Mouse (Mus musculus) cerebellum, postnatal 25 days (tissue): ENCODE results near the gene Ly6g6d.
"Not testable (repeated sequence)": the region's sequence is repeated elsewhere in the genome, so short reads cannot be mapped to it uniquely, and the experiment has no call there.

Source experiments
- DNase-seq, 2 experiments: peaks; one replicate each; pipeline ENCODE4 v3.0.0; 2021; ENCODE audit warnings: mixed read lengths in 2 of 2

The Ly6g6d gene

DNA sequence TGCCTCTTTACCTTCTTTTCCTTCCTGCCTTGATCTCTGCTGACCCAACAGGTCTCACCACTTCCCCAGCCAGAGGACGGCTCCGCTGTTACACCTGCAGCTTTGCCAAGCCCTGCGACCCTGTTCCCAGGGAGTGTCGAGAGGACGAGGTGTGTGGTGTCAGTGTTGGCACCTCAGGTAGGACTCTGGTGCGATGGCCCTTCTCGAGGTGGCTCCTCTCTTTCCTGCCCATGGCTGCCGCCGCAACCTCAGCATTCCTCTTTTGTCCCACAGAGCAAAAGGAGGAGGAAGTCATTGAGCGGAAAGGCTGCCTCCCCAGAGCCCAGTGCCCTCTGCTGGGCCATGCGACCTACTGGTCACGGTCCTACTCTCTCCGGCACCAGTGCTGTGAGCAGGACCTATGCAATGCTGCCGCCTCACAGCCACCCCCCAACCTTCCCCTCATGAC, at the start of gene Ly6g6d:
Gene Ly6g6d, minus strand, starts transcription at position 280 of the 448 bp plus-strand sequence.
- peak; percentile 66 to 71 for DNase-seq

DNA sequence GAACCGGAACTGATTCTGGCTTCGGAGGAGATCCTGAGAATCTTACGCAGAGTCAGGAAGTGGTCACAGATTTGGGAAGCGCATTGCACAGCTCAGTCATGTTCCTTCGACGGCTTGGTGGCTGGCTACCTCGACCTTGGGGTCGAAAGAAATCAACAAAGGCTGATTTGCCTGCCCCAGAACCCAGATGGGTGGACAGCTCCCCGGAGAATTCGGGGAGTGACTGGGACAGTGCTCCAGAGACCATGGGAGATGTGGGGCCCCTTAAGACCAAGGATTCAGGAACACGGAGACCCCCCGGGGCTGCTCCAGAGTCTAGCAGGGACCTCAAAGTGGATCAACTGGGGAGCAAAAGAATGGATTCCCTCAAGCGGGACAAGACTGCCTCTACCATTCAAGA, 49.2 kb upstream of the Ly6g6d start:
- DNase-seq, result no peak

DNA sequence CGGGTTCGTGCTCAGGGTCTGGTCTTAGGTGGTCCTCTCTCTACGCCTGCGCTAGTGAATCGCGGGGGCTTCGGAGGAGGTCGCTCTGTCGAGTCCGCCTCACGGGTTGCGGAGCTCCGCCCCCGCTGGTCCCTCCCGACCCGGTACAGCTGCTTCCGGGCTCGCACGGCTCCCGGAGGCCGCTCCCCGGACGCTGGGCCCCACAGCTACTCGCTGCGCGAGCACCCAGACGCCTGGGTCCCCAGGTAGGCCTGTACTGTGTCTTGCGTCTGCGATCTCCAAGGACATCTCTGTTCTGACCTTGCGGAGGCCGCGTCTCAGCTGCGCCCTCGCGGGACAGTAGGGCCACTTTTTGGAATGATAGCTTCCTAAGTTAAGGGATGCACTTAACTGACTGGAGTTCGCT, 48.3 kb upstream of the Ly6g6d start, which contains the start of gene D17H6S53E:
Gene D17H6S53E, plus strand, starts transcription at position 168 of the 406 bp plus-strand sequence.
- DNase-seq, result peak; percentile 80

DNA sequence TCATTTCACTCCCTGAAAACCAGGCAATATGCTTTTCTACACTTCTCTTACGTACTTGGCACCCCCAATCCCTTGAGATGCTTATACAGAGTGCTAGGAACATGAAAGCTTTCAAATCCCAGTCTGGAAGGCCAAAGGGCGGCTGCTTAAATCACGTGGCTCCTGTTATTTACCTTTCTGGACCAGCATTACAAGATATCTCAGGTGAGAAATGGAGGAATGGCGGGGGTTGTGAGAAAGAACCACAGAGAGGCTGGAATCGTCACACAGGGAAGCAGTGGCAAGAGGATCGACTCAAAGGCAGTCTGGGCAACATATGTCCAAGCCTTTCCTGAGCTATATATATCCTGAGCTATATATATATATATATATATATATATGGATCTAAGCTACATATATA, 47.7 kb upstream of the Ly6g6d start:
- no peak for DNase-seq

DNA sequence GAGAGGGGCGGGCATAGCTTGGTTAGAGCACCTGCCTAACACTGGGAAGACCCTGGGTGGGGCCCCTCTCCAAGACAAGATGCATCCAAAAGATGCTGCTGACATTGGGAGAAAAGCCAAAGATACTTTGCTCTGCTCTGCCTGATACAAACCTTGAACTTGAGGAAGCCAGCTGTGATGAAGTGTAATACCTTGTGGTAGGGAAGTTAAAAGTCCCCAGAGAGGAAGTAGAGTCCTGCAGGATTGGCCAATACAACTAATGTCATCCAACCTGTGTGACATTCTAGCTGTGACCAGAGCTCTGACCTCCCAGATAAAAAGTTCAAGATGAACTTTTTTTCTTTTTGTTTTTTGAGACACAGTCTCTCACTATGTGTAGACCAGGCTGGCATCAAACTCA, 47.2 kb upstream of the Ly6g6d start:
- DNase-seq, result no peak

DNA sequence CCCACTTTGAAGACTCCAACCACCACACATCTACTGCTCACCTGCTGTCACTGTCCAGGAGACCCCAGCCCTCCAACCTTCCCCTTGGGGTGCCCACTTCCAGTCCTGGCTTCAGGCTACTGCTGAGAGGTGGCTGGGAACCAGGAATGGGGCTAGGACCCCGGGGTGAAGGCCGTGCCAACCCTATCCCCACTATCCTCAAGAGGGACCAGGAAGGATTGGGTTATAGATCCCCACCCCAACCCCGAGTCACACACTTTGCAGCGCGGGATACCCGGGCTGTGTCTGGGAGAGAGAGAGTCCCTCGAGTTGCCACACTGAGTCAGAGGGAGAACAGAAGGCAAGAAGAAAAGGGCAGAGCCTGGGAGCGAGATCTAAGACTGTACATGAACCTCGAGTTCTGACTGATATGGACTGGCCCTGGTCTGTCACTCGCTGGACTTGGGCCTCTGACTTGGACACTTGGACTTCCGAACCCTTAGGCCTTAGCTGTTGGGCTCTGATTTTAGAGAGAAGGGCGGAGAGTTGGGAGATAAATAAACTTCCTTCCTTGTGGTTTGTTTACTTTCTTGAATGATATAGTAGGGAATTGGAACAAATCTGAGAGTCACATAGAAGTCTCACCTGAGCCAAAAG, 46.5 kb upstream of the Ly6g6d start:
- not testable (repeated sequence) for DNase-seq

DNA sequence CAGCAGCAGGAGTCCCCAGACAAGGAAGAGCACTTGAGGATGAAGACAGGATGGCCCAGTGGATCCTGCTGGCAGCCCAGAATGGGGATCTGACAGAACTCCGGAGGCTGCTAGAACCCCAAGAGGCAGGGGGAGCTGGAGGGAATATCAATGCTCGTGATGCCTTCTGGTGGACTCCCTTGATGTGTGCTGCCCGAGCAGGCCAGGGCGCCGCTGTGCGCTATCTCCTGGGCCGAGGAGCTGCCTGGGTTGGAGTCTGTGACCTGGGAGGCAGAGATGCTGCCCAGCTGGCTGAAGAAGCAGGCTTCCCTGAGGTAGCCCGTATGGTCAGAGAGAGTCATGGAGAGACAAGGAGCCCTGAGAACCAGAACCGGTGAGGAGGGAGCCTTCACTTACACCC, 45.4 kb upstream of the Ly6g6d start:
- DNase-seq, result not testable (repeated sequence)

DNA sequence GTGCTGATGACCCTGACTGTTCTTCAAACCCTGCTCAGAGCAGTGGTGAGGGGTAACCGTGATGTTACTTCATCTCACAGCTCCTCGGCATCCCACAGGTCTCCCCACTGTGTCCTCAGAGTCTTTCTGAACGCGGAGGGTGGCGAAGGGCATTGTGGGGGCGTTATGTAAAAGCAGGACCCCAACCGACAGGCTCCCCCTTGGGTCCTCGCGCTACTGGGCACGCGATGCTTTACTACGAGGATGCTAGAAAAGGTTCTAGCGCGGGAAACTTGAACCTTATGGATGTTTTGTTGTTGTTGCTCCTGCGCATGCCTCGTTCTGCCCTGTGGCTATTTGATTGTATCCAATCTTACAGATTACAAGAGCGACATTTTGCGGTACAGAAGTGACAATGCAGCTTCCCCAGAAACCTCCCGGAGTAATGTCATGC, 44.0 kb upstream of the Ly6g6d start, which contains the start of gene Csnk2b:
Gene Csnk2b, minus strand, starts transcription at position 183 of the 433 bp plus-strand sequence.
- DNase-seq, result peak in 1 of 2 experiments; percentile 80

DNA sequence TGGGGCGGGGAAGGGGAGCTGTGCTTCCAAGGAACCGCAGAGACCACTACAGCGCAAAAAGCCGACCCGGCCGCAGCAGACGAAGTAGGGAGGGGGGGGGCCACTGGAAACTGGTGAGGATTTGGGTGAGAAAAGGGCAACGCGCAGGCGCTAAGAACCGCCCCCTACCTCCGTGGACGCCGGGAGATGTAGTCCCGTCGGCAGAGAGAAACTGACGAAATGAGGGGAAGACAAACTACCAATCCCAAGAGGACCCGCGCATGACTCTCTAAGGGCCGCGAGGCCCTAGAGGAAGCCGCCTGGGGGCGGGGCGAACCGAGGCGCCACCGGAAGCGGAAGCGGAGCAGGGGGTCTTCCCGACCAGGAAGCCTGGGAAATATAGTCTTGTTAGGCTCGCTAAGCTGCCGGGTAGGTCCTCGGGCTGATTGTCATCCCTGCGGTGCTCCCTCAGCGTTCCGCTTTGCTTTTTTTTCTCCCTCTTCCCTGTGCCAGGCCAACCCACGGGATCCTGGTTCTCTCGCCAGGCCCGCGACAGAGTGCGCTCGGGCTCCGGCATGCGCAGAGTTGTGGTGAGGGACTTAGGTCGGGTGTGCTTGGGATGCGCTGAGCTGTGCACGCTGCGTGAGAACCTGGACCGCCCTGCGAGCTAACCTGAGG, 43.4 kb upstream of the Ly6g6d start, which contains the start of gene Gpank1:
Gene Gpank1, plus strand, starts transcription at position 313 of the 657 bp plus-strand sequence.
- peak; percentile 98 to 99 for DNase-seq

DNA sequence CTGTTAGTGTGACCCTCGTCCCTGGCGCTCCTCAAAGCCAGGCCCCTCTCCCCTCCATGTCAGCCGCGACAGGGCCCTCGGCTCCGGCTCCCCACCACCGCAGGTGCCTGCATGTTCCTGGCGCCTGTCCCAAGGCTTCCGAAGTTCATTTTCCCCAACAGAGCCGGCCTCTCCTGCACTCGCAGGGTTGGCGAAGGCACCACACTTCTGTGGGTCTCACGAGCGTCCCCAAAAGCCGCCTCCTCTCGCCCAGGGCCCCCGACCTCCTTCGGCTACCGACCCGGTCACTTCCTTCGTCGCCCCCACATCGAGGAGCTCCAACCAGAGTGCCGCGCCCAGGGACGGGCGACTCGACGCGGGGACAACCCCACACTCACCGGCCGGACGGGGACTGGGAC, 42.9 kb upstream of the Ly6g6d start:
- DNase-seq, result peak in 1 of 2 experiments; percentile 75

DNA sequence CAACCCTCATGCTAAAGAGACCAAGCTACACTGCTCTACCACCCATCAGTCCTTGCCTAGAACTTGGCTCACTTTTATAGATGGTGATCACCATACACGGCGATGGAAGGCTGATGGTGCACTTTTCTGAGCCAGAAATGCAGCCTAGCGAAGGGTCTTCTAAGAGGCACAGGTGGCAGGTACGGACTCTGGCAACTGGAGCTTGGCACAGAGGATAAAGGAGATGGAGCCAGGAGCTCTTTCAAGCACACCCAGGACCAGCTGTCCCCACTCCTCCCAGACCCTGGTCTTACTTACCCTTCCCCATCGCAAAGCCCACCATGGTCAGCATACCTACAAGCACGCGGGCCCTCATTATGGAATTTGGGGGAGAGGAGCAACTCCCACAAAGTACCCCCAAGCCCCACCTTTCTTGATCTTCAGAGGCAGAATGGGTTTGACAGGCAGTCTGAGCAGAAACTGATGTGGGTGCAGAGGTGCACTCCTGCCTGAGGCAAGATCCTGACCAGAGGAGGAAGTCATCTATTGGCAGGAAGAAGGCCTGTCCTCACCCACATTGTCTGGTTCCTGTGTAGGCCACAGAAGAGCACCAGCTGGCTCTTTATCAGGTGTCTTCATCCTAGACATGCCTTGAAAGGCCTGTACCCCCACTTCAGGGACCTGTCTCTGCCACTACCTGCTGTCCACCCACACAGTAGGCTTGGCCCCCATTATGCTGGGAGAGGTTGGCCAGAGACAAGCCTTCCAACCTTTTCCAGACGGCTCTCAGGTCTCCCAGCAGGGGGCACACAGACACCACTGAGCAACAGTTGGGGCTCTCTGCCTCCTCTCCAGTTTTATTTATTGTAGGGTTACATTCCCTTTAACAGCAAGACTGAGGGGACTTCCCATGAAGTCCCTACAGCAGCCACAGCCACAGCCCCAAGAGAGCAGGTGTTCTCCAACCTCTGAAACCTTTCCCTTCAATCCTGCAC, 37.5 kb upstream of the Ly6g6d start, which contains the start of gene Ly6g5b:
Gene Ly6g5b, minus strand, starts transcription at position 383 of the 974 bp plus-strand sequence.
- peak in 1 of 2 experiments; percentile 62 for DNase-seq

DNA sequence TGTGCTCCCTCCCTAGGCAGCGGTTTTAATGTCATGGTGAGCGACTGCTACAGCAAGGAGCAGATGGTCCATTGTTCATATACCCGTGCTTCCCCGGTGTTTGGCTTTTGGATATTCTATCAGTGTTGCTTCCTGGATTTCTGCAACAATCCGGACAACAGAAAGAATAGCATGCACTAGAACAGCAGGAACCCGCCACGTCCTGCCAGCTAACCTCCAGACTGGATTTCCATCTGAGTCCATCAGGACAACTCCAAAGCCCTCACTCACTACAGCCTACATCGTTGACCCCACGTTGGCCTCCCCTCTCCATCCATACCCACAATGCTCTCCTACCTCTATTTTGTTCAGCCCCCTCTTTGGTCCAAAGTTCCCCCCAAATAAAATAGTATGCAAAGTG, 33.9 kb upstream of the Ly6g6d start:
- no peak for DNase-seq

DNA sequence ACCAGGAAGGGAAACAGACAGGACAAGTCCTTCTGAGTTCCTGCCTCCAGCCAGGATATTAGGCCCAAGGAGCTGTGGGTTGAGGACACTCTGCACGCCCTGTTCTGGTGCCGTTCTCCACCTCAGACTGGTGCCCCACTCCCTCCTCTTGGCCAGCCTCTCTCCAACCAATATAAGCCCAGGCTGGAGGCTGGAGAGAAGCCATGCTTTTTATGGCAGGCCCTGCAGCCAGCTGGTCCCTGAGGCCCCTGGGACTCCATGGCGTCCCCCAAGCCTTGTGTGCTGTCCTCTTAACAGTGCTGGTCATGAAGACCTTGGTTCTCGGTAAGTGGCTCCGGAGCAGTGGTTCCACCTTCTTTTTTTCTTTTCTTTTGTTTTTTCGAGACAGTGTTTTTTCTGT, 30.2 kb upstream of the Ly6g6d start, which contains the start of gene Ly6g5c:
Gene Ly6g5c, plus strand, starts transcription at position 183 of the 400 bp plus-strand sequence.
- DNase-seq, result peak; percentile 71 to 73

DNA sequence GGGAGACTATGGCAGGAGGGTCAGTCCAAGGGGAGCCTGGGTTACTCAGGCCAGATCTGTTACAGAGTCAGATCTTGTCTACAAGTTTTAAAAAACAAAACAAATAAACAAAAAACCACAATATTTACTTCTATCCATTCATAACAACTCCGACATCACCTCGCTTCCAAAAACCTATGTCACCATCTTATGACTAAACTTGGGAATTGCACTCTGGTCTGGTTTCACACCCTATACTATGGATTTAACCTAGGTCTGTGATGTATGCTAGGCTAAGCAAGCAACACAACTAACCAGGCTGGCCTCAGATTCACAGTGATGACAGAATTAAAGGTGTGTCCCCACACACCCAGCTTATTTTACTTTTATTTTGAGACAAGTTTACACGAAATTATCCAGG, 28.7 kb upstream of the Ly6g6d start:
- DNase-seq, result no peak

DNA sequence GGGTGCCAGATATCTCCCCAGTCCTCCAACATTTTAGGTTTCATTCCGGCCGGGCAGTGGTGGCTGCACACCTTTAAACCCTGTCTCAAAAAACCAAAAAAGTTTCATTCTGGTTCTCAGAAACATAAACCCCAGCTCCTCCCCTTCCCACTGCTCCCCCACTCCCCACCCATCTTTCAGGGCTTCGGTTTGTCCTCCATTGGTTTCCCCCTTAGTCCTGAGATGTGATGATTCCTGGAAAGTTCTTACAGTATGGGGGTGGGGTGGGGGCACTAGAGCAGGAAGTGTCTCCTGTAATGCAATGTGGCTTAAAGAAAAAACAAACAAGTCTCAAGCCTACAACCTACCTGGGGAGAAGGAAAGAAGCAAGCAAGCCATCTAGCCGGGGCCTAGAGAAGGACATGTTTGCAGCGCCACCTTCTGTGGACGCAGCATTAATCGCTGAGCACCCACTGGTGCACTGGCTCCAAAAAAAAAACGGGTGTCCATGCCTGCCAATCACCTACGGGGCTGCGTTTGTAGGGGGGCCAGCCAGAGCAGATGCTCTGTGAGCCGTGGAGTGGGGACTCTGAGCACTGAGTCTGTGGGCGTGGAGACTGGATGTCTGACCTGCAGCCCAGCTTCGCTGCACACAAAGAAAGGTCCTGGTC, 28.0 kb upstream of the Ly6g6d start:
- DNase-seq, result peak; percentile 77 to 82

DNA sequence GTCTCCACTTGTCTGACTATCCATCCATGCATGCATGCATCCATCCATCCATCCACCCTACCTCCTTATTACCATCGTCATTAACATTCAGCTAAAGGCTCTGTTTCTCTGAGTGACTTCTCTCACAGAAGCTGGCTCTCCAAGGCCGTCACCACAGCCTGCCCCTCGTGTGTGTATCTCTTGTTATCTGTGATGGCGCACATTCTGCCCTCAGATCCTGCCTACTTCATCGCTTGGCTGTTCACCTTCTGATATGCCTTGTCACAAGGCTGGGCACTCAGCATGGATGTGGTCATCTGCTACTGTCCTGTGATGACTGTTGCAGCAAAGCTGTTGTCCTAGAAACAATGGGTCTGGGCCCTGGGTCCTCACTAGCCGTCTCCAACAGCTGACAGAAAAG, 26.9 kb upstream of the Ly6g6d start:
- peak in 1 of 2 experiments; percentile 19 for DNase-seq

DNA sequence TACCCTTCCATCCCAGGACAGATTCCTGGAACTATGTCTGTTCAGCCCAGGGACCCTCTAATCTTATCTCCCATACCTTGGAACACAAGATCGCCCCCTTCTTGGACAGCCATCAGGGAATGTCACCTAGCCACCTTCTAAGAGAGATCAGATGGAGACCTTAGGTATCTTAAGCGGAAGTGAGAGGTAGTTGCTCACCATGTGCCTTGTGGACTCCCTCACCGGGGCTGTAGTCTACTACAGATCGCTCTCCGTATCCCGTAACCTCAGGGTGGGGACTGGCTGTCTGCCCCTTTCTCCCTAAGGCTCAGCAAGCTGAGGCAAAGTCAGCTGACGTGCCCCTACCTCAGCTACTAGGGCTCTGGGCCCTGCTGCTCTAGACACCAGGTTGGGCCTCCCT, 26.2 kb upstream of the Ly6g6d start:
- DNase-seq, result no peak

DNA sequence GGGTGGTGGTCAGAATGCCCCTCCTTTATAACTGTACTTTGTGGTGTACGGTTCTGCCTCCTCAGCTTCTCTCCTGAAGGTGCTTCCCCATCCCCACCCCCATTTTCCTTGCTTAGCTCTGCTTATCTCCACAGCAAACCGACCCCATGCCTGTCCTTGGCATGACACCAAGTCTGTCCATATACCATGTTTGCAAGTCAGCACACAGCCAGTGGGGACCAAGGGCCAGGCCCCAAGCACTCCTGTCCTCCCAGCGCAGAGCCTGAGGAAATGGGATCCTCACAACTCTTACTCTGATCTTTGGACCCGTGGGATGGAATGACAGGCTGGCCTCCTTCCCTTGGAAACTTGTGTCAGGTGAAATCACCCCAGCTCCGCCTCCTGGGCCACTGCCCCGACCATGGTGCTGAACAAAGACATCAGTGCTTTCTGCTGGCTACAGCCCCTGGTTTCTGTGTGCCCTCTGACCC, 25.4 kb upstream of the Ly6g6d start:
- DNase-seq, result peak in 1 of 2 experiments; percentile 47

DNA sequence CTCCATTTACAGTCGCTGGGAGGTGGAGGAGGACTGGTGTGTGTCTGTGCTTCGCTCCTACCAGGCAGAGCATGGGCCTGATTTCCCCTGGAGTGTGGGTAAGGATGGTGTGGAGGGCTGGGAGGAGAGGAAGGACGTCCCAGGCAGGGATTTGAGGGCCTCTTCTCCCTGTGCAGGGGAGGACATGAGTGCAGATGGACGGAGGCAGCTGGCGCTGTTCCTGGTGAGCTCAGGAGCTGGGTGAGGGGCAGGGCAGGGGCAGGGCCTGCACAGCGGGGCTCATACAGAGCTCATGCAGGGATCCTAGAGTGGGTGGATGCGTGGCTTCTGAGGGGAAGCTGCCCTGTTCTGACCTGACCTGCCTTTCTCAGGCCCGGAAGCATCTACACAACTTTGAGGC, 24.4 kb upstream of the Ly6g6d start:
- DNase-seq, result peak; percentile 44 to 63

DNA sequence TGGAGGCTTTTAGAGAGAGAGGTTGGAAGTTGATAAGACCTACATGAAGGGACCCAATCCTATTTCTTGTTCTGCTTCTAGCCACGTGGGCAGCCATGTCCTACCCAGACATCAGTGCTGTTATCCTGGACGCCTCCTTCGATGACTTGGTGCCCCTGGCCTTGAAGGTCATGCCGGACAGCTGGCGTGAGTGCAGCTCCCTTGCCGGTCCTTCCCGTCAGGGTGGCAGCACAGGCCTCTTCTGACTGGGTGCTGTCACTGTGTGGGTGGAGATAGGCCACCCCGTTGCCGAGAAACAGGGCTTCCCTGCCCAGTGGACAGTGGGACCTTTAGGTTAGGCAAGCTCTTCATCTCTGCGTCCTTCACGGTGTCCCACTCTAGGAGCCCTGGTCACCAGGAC, 23.3 kb upstream of the Ly6g6d start:
- no peak for DNase-seq

DNA sequence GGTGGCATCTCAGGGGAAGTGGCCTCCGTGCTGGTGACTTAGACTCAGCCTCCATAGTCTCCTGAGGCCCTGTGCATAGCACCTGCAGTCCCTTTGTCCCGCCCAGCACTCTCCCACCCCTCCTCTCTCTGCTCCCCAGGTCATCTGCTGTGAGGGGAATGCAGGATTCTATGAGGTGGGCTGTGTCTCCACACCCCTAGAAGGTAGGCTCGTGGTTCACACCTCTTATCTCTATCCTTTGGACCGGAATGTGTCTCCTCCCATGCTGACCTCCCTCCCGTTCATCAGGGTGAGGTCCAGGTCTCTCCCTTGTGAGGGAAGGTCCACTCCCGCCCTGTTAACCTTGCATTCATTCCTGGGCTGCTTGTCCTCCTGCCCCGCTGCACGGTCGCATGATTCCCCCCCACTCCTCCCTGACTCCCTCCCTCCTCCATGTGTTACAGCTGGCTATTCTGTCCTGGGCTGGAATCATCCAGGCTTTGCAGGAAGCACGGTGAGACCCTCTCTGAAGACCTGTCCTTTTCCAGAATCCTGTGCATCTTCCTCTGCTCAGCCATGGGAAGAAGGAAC, 22.4 kb upstream of the Ly6g6d start:
- peak in 1 of 2 experiments; percentile 29 for DNase-seq
